Mouse (Mus musculus): ENCODE data around the gene Fbxo47. TPM values are rescaled to one million over a fixed set of nuclear protein-coding genes. Genes with fewer than 3 reads are reported as not detected.

The Fbxo47 gene
- 0.65 and 0.97 TPM in 2 replicates for polyA plus RNA-seq (2015; fragmentation: Nextera tagmentation; extraction: Ambion mirVana)

DNA sequence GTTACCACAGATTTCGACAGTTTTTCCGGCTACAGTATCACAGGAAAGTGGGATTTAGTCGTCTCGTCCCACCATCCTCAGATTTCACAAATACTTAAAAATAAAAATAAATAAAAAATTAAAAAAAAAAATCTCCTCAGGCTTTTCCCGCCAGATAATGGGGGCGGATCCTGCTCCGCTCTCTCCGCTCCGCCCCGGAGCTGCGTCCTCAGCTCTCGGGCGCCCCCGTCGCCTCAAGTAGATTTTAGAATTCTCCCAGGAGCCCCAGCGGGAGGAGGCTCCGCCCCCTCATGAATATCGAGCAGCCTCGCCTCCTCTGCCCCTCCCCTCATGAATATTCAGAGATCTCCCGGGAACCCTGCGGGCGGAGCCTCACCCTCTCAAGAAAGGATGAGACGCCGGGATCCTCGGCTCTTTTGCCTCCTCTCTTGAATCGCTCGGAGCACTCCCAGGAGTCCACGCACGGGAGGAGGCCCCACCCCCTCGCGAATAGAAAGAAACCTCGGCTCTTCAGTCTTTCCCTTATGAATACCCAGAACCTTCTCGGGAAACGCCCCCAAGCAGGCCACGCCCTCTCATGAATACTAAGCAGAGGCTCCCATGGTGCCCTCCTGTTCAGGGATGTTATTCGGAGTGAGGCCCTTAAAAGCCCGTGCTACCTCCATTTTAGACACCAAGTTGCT, at the start of gene Fbxo47:
Gene Fbxo47 (minus strand): TSS at position 237 of the 683 bp plus-strand sequence.
- Histone ChIP-seq H3K4me3 (ENCODE audit: low read length) (peak within 1 kb of the TSS; percentile 83), H3K27me3 (ENCODE audit: control insufficient read depth, insufficient read depth, low read length) (no peaks in the 10 kb centered on the region), H3K9me3 (replicated peaks; ENCODE audit: control insufficient read depth, low read length) (no peaks in the 10 kb centered on the region), H3K27ac (ENCODE audit: low read length) (peak within 1 kb of the TSS; percentile 88), H3K36me3 (ENCODE audit: control insufficient read depth, insufficient read depth) (no peaks in the 10 kb centered on the region), H3K4me2 (ENCODE audit: low read depth, low read length) (peak within 1 kb of the TSS; percentile 84), H3K4me1 (ENCODE audit: control insufficient read depth, insufficient read depth, low read length) (no peaks in the 10 kb centered on the region), H3K9ac (ENCODE audit: low read length) (peak within 1 kb of the TSS; percentile 72)
- peak; percentile 91 for ATAC-seq (replicated peaks; ENCODE audit: extremely low read depth, insufficient read depth, low FRiP score)
- WGBS, result under 1% methylated on average over 37 of the region's 37 CpGs

DNA sequence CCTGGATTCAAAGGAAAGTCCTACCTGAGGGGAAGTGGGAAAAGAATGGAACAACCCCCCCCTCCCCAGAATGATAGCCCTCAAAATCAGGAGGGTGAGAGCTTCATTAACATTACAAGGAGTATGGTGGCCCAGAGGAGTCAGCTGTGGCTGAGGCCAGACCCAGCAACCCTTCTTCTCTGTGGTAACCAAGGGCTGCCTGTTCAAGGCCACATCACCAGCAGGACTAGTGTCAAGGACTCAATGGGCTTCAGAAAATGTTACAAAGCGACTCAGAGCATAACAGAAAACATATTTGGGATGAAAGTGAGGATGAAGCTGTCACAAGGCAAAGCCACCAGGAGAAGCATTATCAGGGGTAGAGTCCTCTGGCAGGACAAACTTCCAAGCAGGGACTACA, 49.6 kb upstream of the Fbxo47 start:
- ATAC-seq (replicated peaks; ENCODE audit: extremely low read depth, insufficient read depth, low FRiP score), result no peak
- H3K27ac ChIP-seq (ENCODE audit: low read length), result no peak overlapping the region
- H3K27me3 ChIP-seq (ENCODE audit: control insufficient read depth, insufficient read depth, low read length), result no peaks in the 10 kb centered on the region
- H3K4me3 ChIP-seq (ENCODE audit: low read length), result no peak overlapping the region
- no peaks in the 10 kb centered on the region for H3K9me3 ChIP-seq (replicated peaks; ENCODE audit: control insufficient read depth, low read length)
- WGBS, result 65% methylated on average over 1 of the region's 1 CpGs
- H3K9ac ChIP-seq (ENCODE audit: low read length), result no peak overlapping the region
- H3K36me3 ChIP-seq (ENCODE audit: control insufficient read depth, insufficient read depth), result no peaks in the 10 kb centered on the region
- H3K4me2 ChIP-seq (ENCODE audit: low read depth, low read length), result no peak overlapping the region
- H3K4me1 ChIP-seq (ENCODE audit: control insufficient read depth, insufficient read depth, low read length), result no peaks in the 10 kb centered on the region

DNA sequence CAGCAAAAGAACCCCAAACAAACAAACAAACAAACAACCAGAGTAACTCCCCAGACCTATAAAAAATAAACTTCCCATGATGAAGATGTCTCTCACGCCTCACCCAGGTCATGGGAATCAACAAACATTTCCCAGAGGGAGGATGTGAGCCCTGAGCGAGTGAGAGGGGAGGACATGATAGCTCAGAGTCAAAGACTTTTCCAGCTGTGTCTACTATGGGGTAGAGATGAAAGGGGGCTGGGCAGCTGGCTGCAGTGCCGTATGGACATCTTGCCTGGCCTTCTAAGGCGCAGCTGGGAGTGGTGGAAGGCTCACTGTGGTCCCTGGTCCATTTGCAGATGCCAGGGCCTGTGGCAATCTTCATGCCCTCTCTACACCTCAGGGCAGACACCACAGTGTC, 45.0 kb upstream of the Fbxo47 start:
- 60% methylated on average over 4 of the region's 4 CpGs for WGBS

DNA sequence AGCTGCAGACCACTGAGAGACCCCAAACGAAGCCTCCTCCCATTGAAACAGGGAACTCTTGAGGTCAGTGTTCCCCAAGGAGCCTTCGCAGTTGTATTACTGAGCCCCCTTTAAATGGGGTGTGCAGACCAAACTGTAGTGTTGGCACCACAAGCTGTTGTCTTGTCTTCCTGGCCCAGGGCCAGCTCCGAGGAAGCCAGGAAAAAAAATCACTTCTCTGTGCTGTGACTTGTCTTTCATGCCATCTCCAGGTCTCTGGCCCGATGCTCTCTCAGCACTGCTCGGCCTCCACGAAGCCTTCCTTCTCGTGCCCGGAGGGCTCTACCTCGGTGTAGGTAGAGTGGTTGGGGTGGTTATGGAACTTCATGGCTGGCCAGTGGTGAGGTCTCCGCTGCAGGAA, 40.3 kb upstream of the Fbxo47 start:
- no peak for ATAC-seq (replicated peaks; ENCODE audit: extremely low read depth, insufficient read depth, low FRiP score)
- Histone ChIP-seq H3K9ac (ENCODE audit: low read length) (no peak overlapping the region), H3K27ac (ENCODE audit: low read length) (no peak overlapping the region), H3K4me3 (ENCODE audit: low read length) (no peak overlapping the region), H3K4me1 (ENCODE audit: control insufficient read depth, insufficient read depth, low read length) (no peaks in the 10 kb centered on the region), H3K9me3 (replicated peaks; ENCODE audit: control insufficient read depth, low read length) (no peaks in the 10 kb centered on the region), H3K4me2 (ENCODE audit: low read depth, low read length) (no peak overlapping the region), H3K36me3 (ENCODE audit: control insufficient read depth, insufficient read depth) (no peaks in the 10 kb centered on the region), H3K27me3 (ENCODE audit: control insufficient read depth, insufficient read depth, low read length) (no peaks in the 10 kb centered on the region)
- WGBS, result 86% methylated on average over 10 of the region's 10 CpGs

More for the DNA sequence above, 45.0 kb upstream of the Fbxo47 start:
- Histone ChIP-seq H3K4me2 (ENCODE audit: low read depth, low read length) (no peak overlapping the region), H3K27ac (ENCODE audit: low read length) (no peak overlapping the region), H3K9ac (ENCODE audit: low read length) (no peak overlapping the region), H3K36me3 (ENCODE audit: control insufficient read depth, insufficient read depth) (no peaks in the 10 kb centered on the region), H3K4me3 (ENCODE audit: low read length) (no peak overlapping the region), H3K9me3 (replicated peaks; ENCODE audit: control insufficient read depth, low read length) (no peaks in the 10 kb centered on the region), H3K27me3 (ENCODE audit: control insufficient read depth, insufficient read depth, low read length) (no peaks in the 10 kb centered on the region), H3K4me1 (ENCODE audit: control insufficient read depth, insufficient read depth, low read length) (no peaks in the 10 kb centered on the region)
- ATAC-seq (replicated peaks; ENCODE audit: extremely low read depth, insufficient read depth, low FRiP score), result no peak

DNA sequence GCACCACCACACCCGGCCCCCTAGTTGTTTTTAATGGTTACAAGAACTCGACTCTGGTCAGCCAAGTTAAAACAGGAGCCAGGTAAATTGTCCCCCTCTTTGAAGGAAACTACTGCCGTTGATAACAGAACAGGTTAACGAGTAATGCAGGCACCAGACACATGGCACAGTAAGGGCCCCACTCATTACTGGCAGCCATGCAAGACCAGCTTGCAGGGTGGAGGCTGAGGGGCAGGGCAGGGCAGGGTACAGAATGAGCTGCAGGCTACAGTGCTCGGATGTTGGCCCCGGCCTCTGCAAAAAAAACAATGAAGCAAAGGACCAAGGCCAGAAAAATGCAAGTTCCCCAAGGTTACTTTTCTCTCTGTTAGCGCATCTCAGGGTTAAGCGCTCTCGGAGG, 39.7 kb upstream of the Fbxo47 start:
- Histone ChIP-seq H3K9me3 (replicated peaks; ENCODE audit: control insufficient read depth, low read length) (no peaks in the 10 kb centered on the region), H3K36me3 (ENCODE audit: control insufficient read depth, insufficient read depth) (no peaks in the 10 kb centered on the region), H3K4me2 (ENCODE audit: low read depth, low read length) (no peak overlapping the region), H3K9ac (ENCODE audit: low read length) (no peak overlapping the region), H3K27me3 (ENCODE audit: control insufficient read depth, insufficient read depth, low read length) (no peaks in the 10 kb centered on the region), H3K27ac (ENCODE audit: low read length) (no peak overlapping the region), H3K4me3 (ENCODE audit: low read length) (no peak overlapping the region), H3K4me1 (ENCODE audit: control insufficient read depth, insufficient read depth, low read length) (no peaks in the 10 kb centered on the region)
- WGBS, result 77% methylated on average over 9 of the region's 9 CpGs
- ATAC-seq (replicated peaks; ENCODE audit: extremely low read depth, insufficient read depth, low FRiP score), result no peak

DNA sequence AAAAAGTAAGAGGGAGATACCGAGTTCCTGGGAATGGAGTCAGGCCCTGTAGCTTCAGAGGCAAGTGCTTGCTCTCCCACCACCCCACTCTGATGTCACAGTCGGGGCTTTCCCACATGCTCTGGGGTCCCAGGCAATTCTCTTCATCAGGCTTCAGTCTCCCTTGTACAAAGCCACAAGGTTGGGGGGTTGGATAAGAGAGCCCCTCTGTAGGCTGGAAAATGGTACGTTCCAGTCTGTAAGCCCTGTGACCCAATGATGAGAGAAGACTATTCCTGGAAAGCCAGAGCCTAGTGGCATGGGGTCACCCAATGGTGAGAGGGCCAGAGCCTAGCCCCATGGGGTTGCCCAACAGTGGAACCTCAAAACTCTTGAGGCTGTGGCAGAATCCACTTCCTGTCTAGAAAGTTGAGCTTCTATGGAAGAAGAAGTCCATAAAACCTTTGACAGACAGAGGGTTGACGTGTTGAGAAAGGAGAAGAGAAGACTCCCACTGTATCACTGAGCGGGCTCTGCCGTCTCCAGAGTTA, 32.1 kb upstream of the Fbxo47 start:
- Histone ChIP-seq H3K9ac (ENCODE audit: low read length) (no peak overlapping the region), H3K36me3 (ENCODE audit: control insufficient read depth, insufficient read depth) (no peaks in the 10 kb centered on the region), H3K27ac (ENCODE audit: low read length) (no peak overlapping the region), H3K4me2 (ENCODE audit: low read depth, low read length) (no peak overlapping the region), H3K4me3 (ENCODE audit: low read length) (no peak overlapping the region), H3K27me3 (ENCODE audit: control insufficient read depth, insufficient read depth, low read length) (no peaks in the 10 kb centered on the region), H3K4me1 (ENCODE audit: control insufficient read depth, insufficient read depth, low read length) (no peaks in the 10 kb centered on the region), H3K9me3 (replicated peaks; ENCODE audit: control insufficient read depth, low read length) (no peaks in the 10 kb centered on the region)
- no peak for ATAC-seq (replicated peaks; ENCODE audit: extremely low read depth, insufficient read depth, low FRiP score)
- 83% methylated on average over 6 of the region's 6 CpGs for WGBS

DNA sequence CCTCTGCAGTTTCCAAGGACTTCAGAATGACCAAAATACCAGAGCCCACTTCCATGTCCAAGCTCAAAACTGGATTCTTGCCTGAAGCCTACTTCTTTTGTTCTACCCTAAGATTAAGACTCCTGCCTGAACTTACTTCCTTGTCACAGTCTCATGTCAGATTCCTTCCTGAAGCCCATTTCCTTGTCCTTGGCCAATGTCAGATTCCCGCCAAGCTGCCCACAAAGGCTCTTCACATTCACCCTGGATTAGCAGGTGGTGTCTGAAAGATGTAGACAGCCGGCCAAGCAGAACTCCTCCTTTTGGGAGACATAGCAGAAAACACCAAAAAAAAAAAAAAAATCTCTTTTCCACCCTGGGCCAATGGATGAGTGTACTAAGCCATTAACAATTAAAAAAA, 31.5 kb upstream of the Fbxo47 start:
- no peaks in the 10 kb centered on the region for H3K27me3 ChIP-seq (ENCODE audit: control insufficient read depth, insufficient read depth, low read length)
- WGBS, result 76% methylated on average over 2 of the region's 2 CpGs
- no peak overlapping the region for H3K4me3 ChIP-seq (ENCODE audit: low read length)
- ATAC-seq (replicated peaks; ENCODE audit: extremely low read depth, insufficient read depth, low FRiP score), result no peak
- no peaks in the 10 kb centered on the region for H3K4me1 ChIP-seq (ENCODE audit: control insufficient read depth, insufficient read depth, low read length)
- no peak overlapping the region for H3K27ac ChIP-seq (ENCODE audit: low read length)
- H3K9me3 ChIP-seq (replicated peaks; ENCODE audit: control insufficient read depth, low read length), result no peaks in the 10 kb centered on the region
- H3K9ac ChIP-seq (ENCODE audit: low read length), result no peak overlapping the region
- H3K36me3 ChIP-seq (ENCODE audit: control insufficient read depth, insufficient read depth), result no peaks in the 10 kb centered on the region
- H3K4me2 ChIP-seq (ENCODE audit: low read depth, low read length), result no peak overlapping the region

DNA sequence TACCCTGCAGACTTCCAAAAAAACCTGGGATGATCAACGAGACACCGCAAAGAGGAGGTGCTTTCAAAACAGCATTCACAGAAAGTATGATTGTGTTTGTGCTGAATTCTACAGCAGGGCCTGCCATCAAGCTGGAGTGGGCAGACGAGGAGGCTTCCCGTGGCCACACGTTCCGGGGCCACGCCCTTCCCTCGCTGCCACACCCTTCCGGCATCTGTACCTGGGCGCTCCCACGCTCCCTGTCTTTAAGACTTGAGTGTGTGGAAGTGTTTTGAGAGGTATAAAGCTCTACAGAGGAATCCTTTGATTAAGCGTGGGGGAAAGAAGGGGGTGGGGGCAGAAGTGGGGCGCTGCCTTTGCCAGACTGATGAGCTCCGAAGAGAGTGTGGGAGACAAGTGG, 29.2 kb upstream of the Fbxo47 start:
- Histone ChIP-seq H3K4me2 (ENCODE audit: low read depth, low read length) (no peak overlapping the region), H3K9ac (ENCODE audit: low read length) (no peak overlapping the region), H3K4me3 (ENCODE audit: low read length) (no peak overlapping the region), H3K9me3 (replicated peaks; ENCODE audit: control insufficient read depth, low read length) (no peaks in the 10 kb centered on the region), H3K27ac (ENCODE audit: low read length) (no peak overlapping the region), H3K4me1 (ENCODE audit: control insufficient read depth, insufficient read depth, low read length) (no peaks in the 10 kb centered on the region), H3K27me3 (ENCODE audit: control insufficient read depth, insufficient read depth, low read length) (no peaks in the 10 kb centered on the region), H3K36me3 (ENCODE audit: control insufficient read depth, insufficient read depth) (no peaks in the 10 kb centered on the region)
- 86% methylated on average over 14 of the region's 14 CpGs for WGBS
- no peak for ATAC-seq (replicated peaks; ENCODE audit: extremely low read depth, insufficient read depth, low FRiP score)

DNA sequence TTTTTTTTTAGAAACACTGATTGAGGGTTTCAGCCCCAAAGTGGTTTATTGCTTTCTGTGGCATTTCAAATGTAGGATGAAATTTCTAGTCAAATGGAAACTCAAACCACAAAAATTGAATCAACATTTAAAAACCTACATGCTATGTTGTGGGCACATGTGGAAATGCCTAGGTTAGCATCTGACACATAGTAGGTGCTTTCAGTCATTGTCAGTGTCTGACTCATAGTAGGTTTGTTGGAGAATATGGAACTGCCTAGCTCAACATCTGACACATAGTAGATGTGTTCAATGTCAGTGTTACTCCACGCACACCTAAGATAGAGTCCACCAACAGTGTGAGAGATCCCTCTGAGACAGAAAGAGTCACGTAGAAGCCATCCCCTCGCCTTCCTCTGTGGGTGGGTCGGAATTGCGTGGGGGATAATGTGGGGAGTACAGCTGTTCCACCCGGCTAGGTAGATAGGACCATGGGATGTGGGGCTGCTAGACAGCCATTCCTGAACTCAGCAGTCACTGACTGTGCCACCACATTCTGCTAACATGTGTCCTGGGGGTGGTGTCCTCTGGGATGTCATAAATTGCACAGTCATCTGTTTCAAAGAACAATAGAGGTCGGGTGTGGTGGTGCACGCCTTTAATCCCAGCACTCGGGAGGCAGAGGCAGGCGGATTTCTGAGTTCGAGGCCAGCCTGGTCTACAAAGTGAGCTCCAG, 24.8 kb upstream of the Fbxo47 start:
- Histone ChIP-seq H3K9me3 (replicated peaks; ENCODE audit: control insufficient read depth, low read length) (no peaks in the 10 kb centered on the region; the same call in 1 of the 2 replicates), H3K4me3 (ENCODE audit: low read length) (no peak overlapping the region), H3K27me3 (ENCODE audit: control insufficient read depth, insufficient read depth, low read length) (no peaks in the 10 kb centered on the region), H3K27ac (ENCODE audit: low read length) (no peak overlapping the region), H3K4me2 (ENCODE audit: low read depth, low read length) (no peak overlapping the region), H3K9ac (ENCODE audit: low read length) (no peak overlapping the region), H3K36me3 (ENCODE audit: control insufficient read depth, insufficient read depth) (no peaks in the 10 kb centered on the region), H3K4me1 (ENCODE audit: control insufficient read depth, insufficient read depth, low read length) (no peaks in the 10 kb centered on the region)
- WGBS, result 87% methylated on average over 11 of the region's 11 CpGs
- ATAC-seq (replicated peaks; ENCODE audit: extremely low read depth, insufficient read depth, low FRiP score), result no peak

Data from heart, embryonic 16.5 days (tissue).